Mouse (Mus musculus) ovary, postnatal 36 days (tissue): ENCODE data around the gene Vps4b.
"Not testable (repeated sequence)": the region's sequence is repeated elsewhere in the genome, so short reads cannot be mapped to it uniquely, and the experiment has no call there.

Experiments used
- DNase-seq: peaks from one replicate; pipeline ENCODE4 v3.0.0; 2022; ENCODE audit warnings: low spot score, mixed read lengths

The Vps4b gene

DNA sequence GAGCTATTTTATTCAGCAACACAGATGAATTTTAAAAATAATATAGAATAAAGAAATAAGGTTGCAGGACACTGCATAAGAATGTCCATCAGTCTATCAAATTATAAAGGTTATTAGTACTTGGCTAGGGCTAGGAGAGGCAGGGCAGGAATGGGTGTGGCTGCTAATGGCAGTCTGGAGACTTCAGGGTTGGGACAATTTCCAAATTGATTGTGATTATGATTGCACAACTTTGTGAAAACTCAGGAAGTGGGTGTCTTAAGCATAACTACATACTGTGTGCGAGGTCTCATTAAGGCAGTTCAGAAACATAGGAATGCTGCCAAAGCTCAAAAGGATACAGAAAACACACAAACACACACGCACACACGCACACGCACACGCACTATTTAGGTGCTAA, 44.5 kb downstream of the Vps4b start:
- DNase-seq: no peak

DNA sequence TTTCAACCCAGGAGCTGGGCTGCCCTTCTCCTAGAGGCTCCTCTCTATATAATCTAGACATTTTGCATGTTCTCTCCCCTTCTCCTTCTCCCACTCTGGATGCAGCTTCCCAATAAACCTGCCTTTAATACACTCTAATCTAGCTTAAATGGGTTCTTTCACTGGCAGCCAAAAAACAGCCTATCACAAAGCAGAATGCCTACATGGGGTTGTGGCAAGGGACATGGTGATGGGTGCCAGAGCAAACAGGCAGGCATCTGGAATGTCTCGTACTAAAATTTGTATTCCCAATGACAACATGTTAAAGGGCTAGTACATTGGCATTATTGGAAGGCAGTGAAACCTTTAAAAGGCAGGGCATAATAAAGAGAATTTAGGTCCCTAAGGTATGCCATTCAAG, 45.9 kb downstream of the Vps4b start:
- DNase-seq: no peak

DNA sequence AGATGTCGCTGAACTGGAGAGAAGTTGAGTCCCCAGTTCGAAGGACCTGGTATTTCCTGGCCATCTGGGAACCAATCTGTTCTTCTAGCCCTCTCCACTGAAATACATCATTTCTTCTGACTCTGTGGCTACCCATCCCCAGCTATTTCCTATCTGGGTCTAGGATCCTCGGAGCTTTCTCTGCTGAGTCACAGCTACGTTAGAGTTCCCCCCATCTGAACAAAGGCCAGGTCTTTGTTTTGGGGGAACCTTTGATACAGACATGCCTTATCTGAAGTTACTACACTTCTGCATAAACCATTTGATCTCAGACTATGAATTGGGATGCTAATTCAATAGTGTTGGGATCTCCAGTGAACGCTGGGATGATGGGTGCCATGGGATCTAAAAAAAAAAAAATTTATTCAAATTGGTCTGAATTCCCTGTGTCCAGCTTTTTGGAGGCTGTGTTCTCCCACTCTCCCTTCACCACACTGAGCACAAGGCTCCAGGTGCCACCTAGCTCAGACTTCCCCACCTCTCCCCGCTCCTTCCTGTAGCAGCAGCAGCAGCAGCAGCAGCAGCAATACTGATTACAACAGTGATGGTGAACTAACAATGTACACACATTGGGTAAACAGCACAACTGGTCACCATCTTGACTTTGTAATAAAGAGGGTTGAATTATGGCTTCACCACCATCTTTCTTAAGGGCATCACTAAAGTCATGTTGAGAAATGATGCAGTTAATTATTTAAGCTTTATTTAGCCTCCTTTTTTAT, 47.8 kb downstream of the Vps4b start:
- DNase-seq: no peak

DNA sequence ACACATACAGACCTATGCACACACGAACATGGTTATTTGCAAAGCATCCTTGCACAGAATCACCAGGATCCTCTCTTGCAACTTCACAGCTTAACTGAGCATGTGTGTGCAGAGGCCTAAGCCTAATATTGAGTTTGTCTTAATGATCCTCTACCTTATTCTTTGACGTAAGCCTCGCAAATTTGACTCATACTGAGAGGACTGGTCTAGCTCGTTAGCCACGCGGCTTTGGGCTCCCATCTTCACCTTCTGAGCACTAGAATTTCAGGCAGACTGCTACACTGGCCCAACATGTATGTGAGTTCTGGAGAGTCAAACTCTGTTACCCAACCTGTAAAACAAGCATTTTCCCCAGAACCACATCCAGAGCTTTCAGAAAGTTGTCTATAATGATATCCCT, 53.5 kb downstream of the Vps4b start:
- no peak for DNase-seq

DNA sequence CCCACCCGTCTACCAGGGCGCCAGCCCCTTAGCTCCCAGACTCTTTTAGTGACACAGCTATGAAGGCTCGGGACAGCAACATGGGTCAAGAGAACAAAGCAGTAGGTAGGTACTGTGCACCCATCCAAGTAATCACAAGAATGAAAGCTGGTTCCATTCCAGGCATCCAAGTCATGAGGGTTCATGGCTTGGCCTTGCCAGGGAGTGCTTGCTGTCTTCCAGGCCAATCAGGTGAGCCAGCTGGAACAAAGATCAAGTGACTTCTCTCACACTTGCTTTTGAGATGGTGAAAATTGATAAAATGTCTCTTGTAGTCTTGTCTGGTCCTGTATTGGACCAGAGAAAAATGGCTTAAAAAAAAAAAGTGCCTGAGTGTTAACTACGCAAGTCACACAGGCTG, 55.8 kb downstream of the Vps4b start:
- DNase-seq: no peak

DNA sequence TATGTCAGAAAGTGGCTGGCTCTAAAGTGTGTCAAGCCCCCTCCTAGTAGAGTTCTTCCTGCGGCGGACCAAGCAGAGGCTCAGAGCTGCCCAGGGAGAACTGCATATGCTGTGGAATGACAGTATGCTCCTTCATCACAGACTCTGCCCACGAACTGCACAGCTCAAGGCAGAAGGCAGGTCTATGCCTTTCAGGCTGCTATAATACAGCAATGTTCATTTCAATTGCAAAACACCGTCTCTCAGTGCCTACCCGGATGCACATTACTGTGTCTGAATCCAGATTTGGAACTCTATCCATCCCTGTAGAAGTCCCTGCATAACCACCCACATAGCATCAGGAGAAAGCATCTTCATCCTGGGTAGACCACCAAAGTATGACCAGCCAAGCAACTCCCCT, 56.7 kb downstream of the Vps4b start:
- DNase-seq: no peak

DNA sequence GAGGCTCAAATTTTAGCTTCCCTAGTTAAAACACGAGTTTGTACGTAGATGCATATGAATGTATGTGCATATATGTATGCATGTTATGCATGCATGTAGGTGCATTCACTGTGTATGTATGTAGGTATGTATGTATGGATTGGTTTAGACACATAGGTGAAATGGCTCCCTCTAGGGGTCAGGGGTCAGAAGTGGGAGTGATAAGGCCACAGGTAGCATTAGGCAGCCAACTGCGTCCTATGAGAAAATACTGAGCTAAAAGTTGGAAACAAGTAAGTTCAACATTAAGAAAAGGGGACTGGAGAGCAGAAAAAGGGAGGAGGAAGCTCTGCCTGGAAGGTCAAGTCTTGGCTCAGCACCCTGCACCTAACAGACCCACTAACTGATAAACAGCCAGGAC, 58.4 kb downstream of the Vps4b start:
- no peak for DNase-seq

DNA sequence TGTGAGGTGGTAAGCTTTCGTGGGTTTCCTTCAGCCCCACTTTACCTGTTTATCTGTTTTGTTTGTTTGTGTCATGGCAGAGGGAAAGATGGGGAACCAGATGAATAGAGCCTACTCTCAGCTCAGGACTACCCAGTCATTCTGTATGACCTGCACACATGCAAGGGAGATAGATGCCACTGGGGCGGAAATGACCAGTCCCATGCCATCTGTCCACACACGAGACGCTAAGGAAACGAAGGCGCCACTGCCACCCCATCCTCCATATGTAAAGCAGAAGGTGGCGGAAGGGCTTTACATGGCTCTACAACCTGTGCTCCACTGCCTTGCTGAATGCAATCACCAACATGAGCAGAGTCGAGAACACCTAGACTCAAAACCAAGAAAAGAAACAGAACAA, 60.3 kb downstream of the Vps4b start:
- no peak for DNase-seq

DNA sequence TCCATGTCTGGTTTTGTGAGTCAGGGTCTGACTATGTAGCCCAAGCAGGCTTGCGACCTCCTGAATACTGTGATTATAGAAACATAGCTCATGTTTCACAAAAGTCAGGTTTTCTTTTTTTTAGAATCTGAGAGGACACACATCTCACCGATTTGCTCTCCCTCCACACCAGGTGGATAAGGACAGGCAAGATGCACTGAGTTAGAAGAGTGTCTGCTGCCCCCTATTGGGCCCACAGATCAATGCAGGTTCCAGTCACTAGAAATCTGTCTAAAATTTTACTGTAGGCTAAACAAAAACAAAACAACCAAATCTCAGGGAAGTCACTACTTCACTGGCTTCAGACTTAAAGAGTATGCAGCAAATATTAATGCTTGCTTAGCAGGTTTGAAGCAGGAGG, 60.9 kb downstream of the Vps4b start:
- peak; percentile 17 for DNase-seq

DNA sequence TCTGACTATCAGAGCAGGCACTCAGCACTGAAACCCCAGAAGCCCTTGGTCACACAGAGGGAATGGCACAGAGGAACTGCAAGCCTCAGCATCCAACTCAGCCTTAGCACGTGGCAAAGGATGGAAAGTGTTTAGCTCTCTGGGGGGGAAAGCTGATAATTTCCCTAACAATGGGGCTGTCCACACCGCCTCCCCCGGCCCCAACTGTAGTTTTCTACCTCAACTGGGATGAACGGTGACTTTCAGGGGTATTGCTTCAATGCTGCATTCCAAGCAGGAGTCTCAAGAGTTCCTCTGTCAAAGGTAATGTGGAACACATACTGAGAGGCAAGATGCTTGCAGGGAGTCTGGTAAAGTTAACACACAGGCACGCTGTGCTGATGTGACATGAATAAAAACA, 74.5 kb downstream of the Vps4b start:
- DNase-seq: no peak

DNA sequence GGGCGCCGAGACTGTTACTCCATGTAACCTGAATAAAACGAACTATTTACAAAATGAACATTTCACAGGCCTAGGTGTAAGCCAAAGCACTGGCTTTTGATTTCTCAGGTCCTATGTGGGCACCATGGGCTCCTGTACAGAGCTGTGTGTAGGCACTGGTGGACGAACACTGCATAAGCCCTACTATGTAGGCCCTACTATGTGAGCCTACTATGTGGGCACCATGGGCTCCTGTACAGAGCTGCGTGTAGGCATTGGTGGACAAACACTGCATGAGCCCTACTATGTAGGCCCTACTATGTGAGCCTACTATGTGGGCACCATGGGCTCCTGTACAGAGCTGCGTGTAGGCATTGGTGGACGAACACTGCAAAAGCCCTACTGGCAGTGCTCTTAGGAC, 78.8 kb downstream of the Vps4b start:
- DNase-seq: not testable (repeated sequence)

DNA sequence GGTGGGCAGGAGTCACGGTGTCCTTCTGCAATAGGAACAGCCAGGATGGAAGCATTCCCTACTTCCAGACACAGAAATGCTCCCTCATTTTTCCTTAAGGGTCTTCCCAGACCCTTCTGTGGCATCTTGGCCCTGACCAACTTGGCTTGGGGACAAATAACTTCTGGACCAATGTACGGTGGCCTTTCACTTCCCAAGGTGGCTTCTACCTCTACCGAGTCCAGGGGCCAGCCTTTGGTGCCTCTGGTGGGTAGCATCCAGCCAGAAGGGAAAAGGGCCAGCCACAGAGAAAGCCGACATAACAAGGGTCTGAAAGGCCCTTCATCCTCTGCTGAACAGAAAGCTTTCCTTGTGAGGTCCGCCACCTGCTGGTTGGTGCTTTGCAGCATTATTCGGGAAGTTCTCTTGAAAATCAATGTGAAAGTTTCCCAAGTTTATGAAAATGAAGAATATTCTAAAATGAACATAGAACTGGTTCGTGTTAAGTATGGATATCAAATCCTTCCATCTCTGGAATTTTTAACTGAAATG, 79.4 kb downstream of the Vps4b start:
- DNase-seq: peak; percentile 71

DNA sequence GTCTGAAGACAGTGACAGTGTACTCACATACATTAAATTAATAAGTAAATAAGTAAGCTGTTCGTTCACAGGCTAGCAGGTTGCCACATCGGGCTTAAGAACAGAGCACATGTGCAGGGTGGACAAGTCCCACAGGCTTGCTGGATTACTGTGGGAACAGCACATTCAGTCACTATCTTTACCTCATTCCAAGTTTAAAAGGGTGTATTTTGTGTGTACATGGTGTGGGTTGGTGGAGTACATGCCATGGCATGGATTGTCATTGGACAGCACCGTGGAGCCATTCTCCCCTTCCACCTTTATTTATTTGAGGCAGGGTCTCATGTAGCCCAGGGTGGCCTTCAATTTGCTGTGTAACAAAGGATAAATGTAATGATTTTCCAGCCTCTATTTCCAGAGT, 80.4 kb downstream of the Vps4b start:
- DNase-seq: no peak

DNA sequence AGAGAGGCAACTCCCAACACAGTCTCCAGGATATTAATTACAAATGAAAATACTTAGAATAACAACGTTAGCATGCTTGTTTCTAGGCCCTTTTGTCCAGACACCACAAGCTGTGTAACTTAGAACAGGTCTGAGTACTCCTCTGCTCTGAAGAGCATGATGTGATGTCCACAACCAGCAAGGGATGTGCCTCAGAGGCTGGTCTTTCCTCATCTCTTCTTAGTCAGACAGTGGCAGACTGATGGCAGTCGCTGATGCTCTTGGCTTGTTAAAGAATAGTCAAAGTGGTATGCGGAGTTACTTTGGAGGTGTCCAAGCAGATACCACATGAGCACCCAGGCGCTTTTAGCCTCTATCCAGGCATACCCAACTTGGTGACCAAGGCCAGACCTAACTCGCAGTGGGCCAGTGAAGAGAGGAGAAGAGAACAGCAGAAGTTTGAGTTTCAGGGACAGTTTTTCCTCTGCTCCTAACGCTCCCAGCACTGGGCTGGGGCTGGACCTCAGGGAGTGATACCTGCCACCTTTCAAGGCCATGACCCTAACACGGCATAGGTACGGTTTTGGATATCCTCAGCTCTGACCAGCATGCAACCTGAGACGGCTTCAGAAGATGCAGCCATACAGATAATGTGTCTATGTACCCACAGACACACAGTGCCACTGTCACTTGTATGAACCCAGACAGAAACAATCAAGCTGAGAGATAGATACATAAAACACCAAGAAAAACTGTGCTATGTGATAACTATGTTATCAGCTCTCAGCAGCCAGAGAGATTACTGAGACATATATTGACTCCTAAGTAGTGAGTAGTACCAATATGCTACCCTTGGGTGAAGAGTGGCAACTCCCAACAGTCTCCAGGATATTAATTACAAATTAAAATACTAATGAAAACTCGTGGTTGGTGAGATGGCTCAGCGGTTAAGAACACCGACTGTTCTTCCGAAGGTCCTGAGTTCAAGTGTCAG, 81.1 kb downstream of the Vps4b start:
- DNase-seq: no peak

DNA sequence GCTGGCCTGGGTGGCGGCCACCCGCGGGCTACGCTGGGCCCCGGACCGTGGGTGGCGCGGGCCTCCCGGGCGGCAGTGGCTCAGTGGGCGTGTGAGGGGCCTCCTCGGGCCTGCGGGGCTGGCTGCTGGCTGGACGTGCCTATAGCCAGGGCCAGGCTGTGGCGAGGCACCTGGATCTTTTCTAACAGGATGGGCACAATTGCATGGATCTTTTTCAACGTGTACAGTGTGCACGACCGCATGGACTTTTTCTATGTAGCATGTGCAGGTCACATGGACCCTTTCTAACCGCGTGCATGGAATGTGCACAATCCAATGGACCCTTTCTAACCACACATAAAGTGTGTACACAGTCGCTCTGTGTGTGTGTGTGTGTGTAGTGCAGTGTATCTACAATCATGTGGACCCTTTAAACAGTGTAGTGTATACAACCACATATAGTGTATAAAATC, 82.0 kb downstream of the Vps4b start:
- DNase-seq: no peak
